Mouse (Mus musculus): Measurements from ENCODE around the gene Orai1. TPM values are rescaled to one million over a fixed set of nuclear protein-coding genes. Genes with fewer than 3 reads are reported as not detected.

The Orai1 gene
- polyA plus RNA-seq, 1 experiment from 2014 or later = 13.1 TPM

Other genes with a start within 250 kb of the Orai1 start
- gene Camkk2, start 235.7 kb upstream of the Orai1 start, polyA plus RNA-seq (2015; fragmentation: Nextera tagmentation; extraction: Ambion mirVana) = 55.4 and 57.5 TPM in 2 replicates
- 457 and 480 TPM in 2 replicates for gene Anapc5, start 193.7 kb upstream of the Orai1 start, polyA plus RNA-seq (2015; fragmentation: Nextera tagmentation; extraction: Ambion mirVana)
- 45.0 and 57.1 TPM in 2 replicates for gene Rnf34, start 165.0 kb upstream of the Orai1 start, polyA plus RNA-seq (2015; fragmentation: Nextera tagmentation; extraction: Ambion mirVana)
- gene Kdm2b, start 25.3 kb upstream of the Orai1 start, polyA plus RNA-seq (2015; fragmentation: Nextera tagmentation; extraction: Ambion mirVana) = 91.7 and 95.0 TPM in 2 replicates
- 0.67 and 1.0 TPM in 2 replicates for gene Morn3, start 31.9 kb downstream of the Orai1 start, polyA plus RNA-seq (2015; fragmentation: Nextera tagmentation; extraction: Ambion mirVana)
- 18.2 and 20.5 TPM in 2 replicates for gene Tmem120b, start 53.3 kb downstream of the Orai1 start, polyA plus RNA-seq (2015; fragmentation: Nextera tagmentation; extraction: Ambion mirVana)
- 4.2 and 4.4 TPM in 2 replicates for gene Rhof, start 117.6 kb downstream of the Orai1 start, polyA plus RNA-seq (2015; fragmentation: Nextera tagmentation; extraction: Ambion mirVana)
- 11.5 and 13.1 TPM in 2 replicates for gene Setd1b, start 127.1 kb downstream of the Orai1 start, polyA plus RNA-seq (2015; fragmentation: Nextera tagmentation; extraction: Ambion mirVana)
- gene Psmd9, start 154.3 kb downstream of the Orai1 start, polyA plus RNA-seq (2015; fragmentation: Nextera tagmentation; extraction: Ambion mirVana) = 66.9 and 67.9 TPM in 2 replicates
- not detected in 2 replicates for gene Hpd, start 167.7 kb downstream of the Orai1 start, polyA plus RNA-seq (2015; fragmentation: Nextera tagmentation; extraction: Ambion mirVana)
- 1.8 and 2.4 TPM in 2 replicates for gene Wdr66, start 237.0 kb downstream of the Orai1 start, polyA plus RNA-seq (2015; fragmentation: Nextera tagmentation; extraction: Ambion mirVana)